Mouse (Mus musculus) heart, postnatal 0 days (tissue): ENCODE measurements at regions not wholly inside any gene's neighbourhood (a gene's known extent, or its start where the extent isn't known, plus 50 kb on each side); places are given as distances from the start of the nearest gene placed in this dataset.
A peak's percentile ranks its signal among the peaks of the same experiment; 100 is the strongest.

Experiments
- ATAC-seq: fragments of 200-750 bp; cut with Nextera tagmentation; 2 replicates; pipeline ENCODE4 v1.8.0; 2017; ENCODE audit warnings: low read depth, moderate number of reproducible peaks, moderate library complexity; ENCODE audit not compliant: insufficient read depth
- DNase-seq: peaks from one replicate; pipeline ENCODE4 v3.0.0-alpha.2; 2016; ENCODE audit warnings: low spot score
- H3K27ac ChIP-seq: fragments of 300-500 bp; sonication (generic); 2 replicates; pipeline ENCODE4 v1.5.1; 2014; ENCODE audit warnings: low read depth, mild to moderate bottlenecking
- H3K27me3 ChIP-seq: fragments of 300-500 bp; sonication (generic); 2 replicates; pipeline ENCODE4 v1.6.1; 2014; ENCODE audit warnings: low read length, mixed read lengths; ENCODE audit not compliant: control insufficient read depth, insufficient read depth
- H3K36me3 ChIP-seq: fragments of 300-500 bp; sonication (generic); replicated peaks from 2 replicates; pipeline ENCODE4 v1.6.1; 2014; ENCODE audit warnings: low read length, mixed read lengths; ENCODE audit not compliant: control insufficient read depth, insufficient read depth
- H3K4me1 ChIP-seq: fragments of 300-500 bp; sonication (generic); 2 replicates; pipeline ENCODE4 v1.6.1; 2014; ENCODE audit warnings: antibody characterized with exemption; ENCODE audit not compliant: control insufficient read depth, insufficient read depth
- H3K4me2 ChIP-seq: fragments of 300-500 bp; sonication (generic); 2 replicates; pipeline ENCODE4 v1.6.1; 2014; ENCODE audit warnings: low read depth, mild to moderate bottlenecking, low read length, moderate library complexity
- H3K4me3 ChIP-seq: fragments of 300-500 bp; sonication (generic); 2 replicates; pipeline ENCODE4 v1.5.1; 2014; ENCODE audit warnings: low read depth, low read length
- H3K9ac ChIP-seq: fragments of 300-500 bp; sonication (generic); replicated peaks from 2 replicates; pipeline ENCODE4 v1.6.1; 2014; ENCODE audit warnings: low read depth, low read length, mixed read lengths
- H3K9me3 ChIP-seq: fragments of 300-500 bp; sonication (generic); replicated peaks from 2 replicates; pipeline ENCODE4 v1.6.1; 2016; ENCODE audit warnings: low read length; ENCODE audit not compliant: control insufficient read depth
- CTCF ChIP-seq: IDR thresholded peaks from 2 replicates; pipeline ENCODE4 v1.5.1; 2016; ENCODE audit warnings: antibody characterized with exemption, control low read depth, low read depth
- EP300 ChIP-seq: IDR thresholded peaks from 2 replicates; pipeline ENCODE4 v1.6.1; 2016; ENCODE audit warnings: antibody characterized with exemption, low read depth
- WGBS: fragments of 180-500 bp; shearing (Covaris S2); extraction: QIAGEN DNeasy Blood & Tissue Kit; methylation state at CpG from one replicate; pipeline ENCODE4 v1.1.7; 2014; 5-methylcytosine and 5-hydroxymethylcytosine counted together

DNA sequence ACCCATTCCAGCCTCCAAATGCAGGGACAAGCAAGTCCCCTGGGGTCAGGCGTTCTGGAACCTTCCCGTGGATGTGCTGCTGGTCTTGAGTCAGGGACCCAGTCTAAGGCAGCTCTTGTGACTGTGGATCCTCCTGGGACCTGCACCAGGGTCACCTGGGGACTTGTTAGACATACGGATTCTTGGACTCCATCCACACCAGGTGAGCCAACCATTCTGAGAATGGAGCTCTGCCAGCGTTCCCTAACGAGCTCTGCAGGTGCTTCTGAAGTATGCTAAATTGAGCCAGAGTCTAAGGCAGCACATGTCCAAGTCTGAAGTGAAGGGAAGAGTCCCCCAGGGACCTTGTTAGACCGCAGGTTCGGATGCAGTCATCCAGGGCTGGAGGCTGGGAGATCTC is 170.3 kb downstream of the Katnal1 start:
- Histone ChIP-seq H3K36me3 (no peaks in the 10 kb centered on the region), H3K9ac (no peak overlapping the region), H3K4me3 (no peak overlapping the region), H3K4me1 (peaks cover 5% of the 10 kb centered on the region; the same call in 1 of the 2 replicates), H3K9me3 (no peaks in the 10 kb centered on the region), H3K27me3 (no peaks in the 10 kb centered on the region), H3K4me2 (no peak overlapping the region), H3K27ac (no peak overlapping the region)
- 77% methylated on average over 7 of the region's 7 CpGs for WGBS
- DNase-seq, result no peak
- no peak for TF ChIP-seq EP300
- TF ChIP-seq CTCF, result no peak
- no peak for ATAC-seq

GRCm38 (mm10) chr5:148757715-148758114 is 171.4 kb downstream of the Katnal1 start:
- DNase-seq, result peak; percentile 10
- peaks cover 5% of the 10 kb centered on the region; the same call in 1 of the 2 replicates for H3K4me1 ChIP-seq
- no peak overlapping the region for H3K9ac ChIP-seq
- H3K27me3 ChIP-seq, result no peaks in the 10 kb centered on the region
- no peaks in the 10 kb centered on the region for H3K36me3 ChIP-seq
- no peaks in the 10 kb centered on the region for H3K9me3 ChIP-seq
- no peak overlapping the region for H3K27ac ChIP-seq
- 0 out of 2 replicates have a peak, but pooled peaks have one; percentile 36 for ATAC-seq
- TF ChIP-seq CTCF (no peak), EP300 (no peak)
- no peak overlapping the region for H3K4me2 ChIP-seq
- no peak overlapping the region for H3K4me3 ChIP-seq
- WGBS, result 64% methylated on average over 5 of the region's 5 CpGs

- DNase-seq (no peak), ATAC-seq (0 out of 2 replicates have a peak, but pooled peaks have one; percentile 11)
- WGBS, result 61% methylated on average over 8 of the region's 8 CpGs
- no peaks in the 10 kb centered on the region for H3K9me3 ChIP-seq
- TF ChIP-seq CTCF (no peak), EP300 (no peak)
- H3K4me2 ChIP-seq, result no peak overlapping the region
- H3K27ac ChIP-seq, result no peak overlapping the region
- no peak overlapping the region for H3K9ac ChIP-seq
- no peak overlapping the region for H3K4me3 ChIP-seq
- H3K27me3 ChIP-seq, result no peaks in the 10 kb centered on the region
- H3K36me3 ChIP-seq, result no peaks in the 10 kb centered on the region
- H3K4me1 ChIP-seq, result peaks cover 5% of the 10 kb centered on the region; the same call in 1 of the 2 replicates
Observed at GRCm38 (mm10) chr5:148757236-148757635, 171.9 kb downstream of the Katnal1 start.

DNA sequence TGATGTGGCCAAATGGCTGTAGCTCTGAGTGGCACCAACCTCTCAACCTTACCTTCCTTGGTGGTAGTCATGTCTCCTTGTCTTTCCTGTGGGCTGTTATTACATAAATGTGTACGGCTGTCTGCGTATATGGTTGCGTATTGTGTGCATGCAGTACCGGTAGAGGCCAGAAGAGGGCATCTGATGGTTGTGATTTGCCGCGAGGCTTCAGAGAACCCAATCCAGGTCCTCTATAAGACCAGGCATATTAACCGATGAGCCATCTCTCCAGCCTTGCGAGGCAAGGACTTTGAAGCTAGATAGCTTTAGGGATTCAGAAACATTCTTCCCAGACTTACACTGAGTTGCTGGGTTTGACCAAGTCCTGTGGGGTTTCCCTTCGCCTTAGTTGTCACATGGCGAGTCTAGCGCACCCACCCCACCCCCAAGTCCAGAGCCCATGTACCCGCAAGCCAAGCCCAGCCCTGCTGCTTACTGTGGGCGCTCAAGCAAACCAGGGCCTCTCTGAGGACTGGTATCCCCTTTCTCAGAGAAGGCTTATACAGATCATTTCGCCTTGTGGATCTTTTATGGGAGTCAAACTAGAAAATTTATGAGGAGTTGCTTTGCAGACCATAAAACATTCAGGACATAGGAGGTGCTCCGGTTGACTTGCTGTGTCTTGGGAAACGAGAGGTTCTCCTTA is 172.7 kb downstream of the Katnal1 start:
- Histone ChIP-seq H3K4me2 (no peak overlapping the region), H3K9me3 (no peaks in the 10 kb centered on the region), H3K9ac (no peak overlapping the region), H3K4me1 (peaks cover 5% of the 10 kb centered on the region; the same call in 1 of the 2 replicates), H3K27me3 (no peaks in the 10 kb centered on the region), H3K27ac (no peak overlapping the region), H3K36me3 (no peaks in the 10 kb centered on the region), H3K4me3 (no peak overlapping the region)
- ATAC-seq (no peak), DNase-seq (no peak)
- peak; percentile 28 for TF ChIP-seq CTCF
- no peak for TF ChIP-seq EP300
- WGBS, result 88% methylated on average over 16 of the region's 16 CpGs

- no peak for ATAC-seq
- no peak overlapping the region for H3K9ac ChIP-seq
- 78% methylated on average over 8 of the region's 8 CpGs for WGBS
Observed at GRCm38 (mm10) chr5:148755807-148756206, 173.3 kb downstream of the Katnal1 start.

GRCm38 (mm10) chr5:148754896-148755295 is 174.2 kb downstream of the Katnal1 start:
- ATAC-seq (peak; percentile 41; the same call in 1 of the 2 replicates), DNase-seq (peak; percentile 28)
- Histone ChIP-seq H3K9me3 (no peaks in the 10 kb centered on the region), H3K4me2 (no peak overlapping the region), H3K36me3 (no peaks in the 10 kb centered on the region), H3K4me3 (no peak overlapping the region), H3K27me3 (no peaks in the 10 kb centered on the region), H3K9ac (no peak overlapping the region), H3K4me1 (peaks cover 5% of the 10 kb centered on the region; the same call in 1 of the 2 replicates), H3K27ac (no peak overlapping the region)
- TF ChIP-seq EP300 (no peak), CTCF (no peak)
- WGBS, result 37% methylated on average over 10 of the region's 10 CpGs

More at GRCm38 (mm10) chr5:148755807-148756206, 173.3 kb downstream of the Katnal1 start:
- H3K27ac ChIP-seq, result no peak overlapping the region
- peaks cover 5% of the 10 kb centered on the region; the same call in 1 of the 2 replicates for H3K4me1 ChIP-seq
- TF ChIP-seq CTCF (no peak), EP300 (no peak)
- H3K4me3 ChIP-seq, result no peak overlapping the region
- H3K36me3 ChIP-seq, result no peaks in the 10 kb centered on the region
- no peak overlapping the region for H3K4me2 ChIP-seq
- H3K9me3 ChIP-seq, result no peaks in the 10 kb centered on the region
- H3K27me3 ChIP-seq, result no peaks in the 10 kb centered on the region
- no peak for DNase-seq
